Mouse (Mus musculus): ENCODE data around the gene Krtcap2. TPM values are rescaled to one million over a fixed set of nuclear protein-coding genes. Genes with fewer than 3 reads are reported as not detected.

Gene Krtcap2
- polyA plus RNA-seq, 1 experiment from 2014 or later: 332 TPM

DNA sequence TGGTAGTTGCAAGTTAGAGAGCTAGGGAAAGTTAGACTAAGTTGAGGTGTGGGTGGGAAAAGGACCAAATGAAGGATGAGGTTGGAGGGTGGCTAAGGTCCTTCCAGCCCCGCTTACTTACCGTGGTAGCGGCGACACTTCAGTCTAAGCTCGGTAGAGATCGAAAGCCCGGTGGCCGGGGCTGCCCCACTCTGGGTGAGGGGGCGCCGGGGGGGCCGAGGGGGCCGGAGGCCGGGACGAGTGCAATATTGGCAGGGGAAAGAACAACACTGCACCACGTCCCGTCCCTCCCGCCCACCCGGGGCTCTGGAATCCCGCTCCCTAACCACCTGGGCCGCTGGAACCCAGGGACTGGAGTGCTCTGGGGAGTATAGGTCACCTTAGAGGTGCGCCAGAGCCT is 18.9 kb upstream of the Krtcap2 start, which contains the start of gene Mtx1:
Mtx1 (minus strand) TSS at position 189 of the 400 bp plus-strand sequence.
- Histone ChIP-seq H3K9me3 (no peaks in the 10 kb centered on the region), H3K27ac (peak within 1 kb of the TSS; percentile 88), H3K4me3 (peak within 1 kb of the TSS; percentile 46), H3K4me1 (peaks cover 41% of the 10 kb centered on the region), H3K4me2 (replicated peaks) (peak within 1 kb of the TSS; percentile 85), H3K36me3 (peaks cover 32% of the 10 kb centered on the region), H3K27me3 (peaks cover 23% of the 10 kb centered on the region), H3K9ac (peak within 1 kb of the TSS; percentile 64)
- 3% methylated on average over 21 of the region's 21 CpGs for WGBS
- ATAC-seq (ENCODE audit: low FRiP score, low read depth): no peak; the same call in 1 of the 2 replicates

DNA sequence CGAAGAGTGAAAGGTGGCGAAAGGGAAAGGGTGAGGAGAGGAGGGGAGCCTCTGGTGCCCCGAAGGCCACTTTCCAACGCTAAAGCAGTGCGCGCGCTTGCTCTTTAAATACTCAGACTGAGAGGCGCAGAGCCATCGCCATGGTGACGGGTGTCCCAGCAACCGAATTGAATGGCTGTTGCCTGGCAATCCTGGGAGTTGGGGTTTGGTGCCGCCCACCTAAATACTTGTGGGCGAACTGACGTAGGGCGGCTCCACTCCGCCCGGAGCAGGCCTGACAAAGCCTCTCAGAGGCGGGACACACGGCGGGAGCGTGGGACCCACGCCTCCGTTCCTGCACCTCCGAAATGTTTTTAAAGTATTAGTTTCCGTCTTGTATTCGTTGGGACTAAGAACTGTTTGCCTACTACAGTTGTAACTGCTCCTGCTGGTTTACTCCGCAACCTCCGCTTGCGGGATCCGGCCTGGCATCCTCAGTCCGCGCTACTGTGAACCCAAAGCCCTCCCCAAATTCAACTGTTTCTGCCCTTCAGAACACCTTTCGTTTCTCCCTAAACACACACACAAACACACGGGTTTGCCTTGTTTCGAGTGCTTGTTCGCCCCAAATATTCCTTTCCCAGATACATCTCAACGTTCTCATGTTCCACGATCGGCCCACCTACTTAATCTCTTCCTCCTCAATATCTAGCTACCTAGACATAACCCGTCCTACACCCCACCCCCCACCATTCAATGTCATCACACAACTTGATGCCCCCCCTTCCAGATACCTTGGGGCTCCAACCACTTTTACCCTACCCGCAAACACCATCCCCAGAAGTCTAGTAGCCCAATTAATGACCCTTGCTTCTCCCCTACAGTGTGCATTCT is 18.2 kb upstream of the Krtcap2 start:
- H3K36me3 ChIP-seq: peaks cover 31% of the 10 kb centered on the region
- peak overlapping the region; percentile 85 for H3K4me2 ChIP-seq (replicated peaks)
- peaks cover 25% of the 10 kb centered on the region for H3K27me3 ChIP-seq
- H3K27ac ChIP-seq: peak overlapping the region; percentile 88
- peak overlapping the region; percentile 64 for H3K9ac ChIP-seq
- 3% methylated on average over 41 of the region's 41 CpGs for WGBS
- H3K4me3 ChIP-seq: peak overlapping the region; percentile 46
- ATAC-seq (ENCODE audit: low FRiP score, low read depth): peak; percentile 93
- H3K9me3 ChIP-seq: no peaks in the 10 kb centered on the region
- peaks cover 41% of the 10 kb centered on the region for H3K4me1 ChIP-seq

DNA sequence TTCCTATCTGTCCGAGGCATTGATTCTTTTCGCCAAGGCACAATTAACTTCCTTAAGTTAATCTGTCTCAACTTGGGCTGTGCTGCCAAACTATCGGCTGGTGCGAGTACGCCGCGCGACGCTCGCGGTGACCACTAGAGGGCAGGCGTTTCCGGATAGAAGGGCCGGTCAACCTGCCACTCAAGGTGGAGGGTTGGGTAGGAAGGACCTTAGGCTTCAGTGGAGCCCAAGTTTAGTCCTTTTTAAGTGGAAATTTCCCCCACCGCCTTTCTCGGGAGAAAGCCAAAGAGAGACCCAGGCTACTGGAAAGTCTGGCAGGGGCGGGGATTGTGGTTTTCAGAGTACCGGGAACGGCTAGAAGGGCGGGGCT is 17.6 kb upstream of the Krtcap2 start:
- 0% methylated on average over 20 of the region's 20 CpGs for WGBS
- Histone ChIP-seq H3K4me2 (replicated peaks) (peak overlapping the region; percentile 85), H3K4me1 (peaks cover 41% of the 10 kb centered on the region), H3K27me3 (peaks cover 25% of the 10 kb centered on the region), H3K36me3 (peaks cover 25% of the 10 kb centered on the region), H3K27ac (peak overlapping the region; percentile 88; the same call in 1 of the 2 replicates), H3K9ac (peak overlapping the region; percentile 64), H3K4me3 (peak overlapping the region; percentile 46), H3K9me3 (no peaks in the 10 kb centered on the region)
- ATAC-seq (ENCODE audit: low FRiP score, low read depth): peak; percentile 54; the same call in 1 of the 2 replicates

DNA sequence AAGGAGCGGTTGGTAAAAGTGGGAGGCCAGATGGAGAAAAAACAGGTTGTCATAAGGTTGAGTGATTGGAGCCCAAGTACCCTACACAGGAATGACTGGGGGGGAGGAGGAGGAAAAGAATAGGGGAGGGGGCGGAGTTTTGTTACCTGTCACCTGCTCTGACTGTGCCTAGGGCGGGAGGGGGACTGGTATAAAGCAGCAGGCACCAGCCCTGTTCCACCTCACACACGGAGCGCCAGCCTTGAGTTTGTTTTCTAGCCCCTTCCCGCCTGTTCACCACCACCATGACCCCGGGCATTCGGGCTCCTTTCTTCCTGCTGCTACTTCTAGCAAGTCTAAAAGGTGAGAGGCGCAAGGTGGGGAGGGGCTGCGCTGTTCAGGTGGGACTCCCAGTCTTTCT is 16.9 kb upstream of the Krtcap2 start, which contains the start of gene Muc1:
Muc1 (plus strand) TSS at position 222 of the 400 bp plus-strand sequence.
- H3K36me3 ChIP-seq: peaks cover 20% of the 10 kb centered on the region
- H3K4me1 ChIP-seq: peaks cover 41% of the 10 kb centered on the region
- peak within 1 kb of the TSS; percentile 46 for H3K4me3 ChIP-seq
- peak within 1 kb of the TSS; percentile 85 for H3K4me2 ChIP-seq (replicated peaks)
- WGBS: 31% methylated on average over 10 of the region's 10 CpGs
- no peak for ATAC-seq (ENCODE audit: low FRiP score, low read depth)
- H3K27me3 ChIP-seq: peaks cover 25% of the 10 kb centered on the region
- no peaks in the 10 kb centered on the region for H3K9me3 ChIP-seq
- H3K27ac ChIP-seq: peak within 1 kb of the TSS; percentile 88; the same call in 1 of the 2 replicates
- H3K9ac ChIP-seq: peak within 1 kb of the TSS; percentile 64

DNA sequence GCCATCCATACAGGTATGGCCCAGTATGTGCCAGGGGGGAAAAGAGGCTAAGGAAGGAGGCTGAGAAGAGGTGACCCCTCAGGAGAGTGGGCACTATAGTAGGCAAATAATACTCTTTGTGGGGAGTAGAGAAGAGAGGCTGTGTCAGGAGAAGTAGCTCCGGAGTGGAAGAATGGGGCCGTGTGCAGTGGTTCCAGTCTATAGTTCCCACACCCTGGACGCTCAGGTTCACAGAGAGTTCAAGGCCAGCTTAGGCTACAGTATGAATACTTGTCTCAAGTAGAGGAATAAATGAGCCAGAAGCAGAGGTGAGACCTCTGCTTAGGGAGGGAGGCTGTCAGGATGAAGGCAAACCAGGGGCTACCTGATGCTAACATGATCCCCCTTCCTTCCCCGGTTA is 16.5 kb upstream of the Krtcap2 start:
- no peak overlapping the region for H3K27ac ChIP-seq
- 58% methylated on average over 4 of the region's 4 CpGs for WGBS
- no peaks in the 10 kb centered on the region for H3K9me3 ChIP-seq
- H3K9ac ChIP-seq: no peak overlapping the region
- H3K4me2 ChIP-seq (replicated peaks): peak overlapping the region; percentile 85
- H3K4me3 ChIP-seq: no peak overlapping the region
- H3K27me3 ChIP-seq: peaks cover 25% of the 10 kb centered on the region
- H3K4me1 ChIP-seq: peaks cover 41% of the 10 kb centered on the region
- ATAC-seq (ENCODE audit: low FRiP score, low read depth): no peak
- H3K36me3 ChIP-seq: peaks cover 21% of the 10 kb centered on the region

DNA sequence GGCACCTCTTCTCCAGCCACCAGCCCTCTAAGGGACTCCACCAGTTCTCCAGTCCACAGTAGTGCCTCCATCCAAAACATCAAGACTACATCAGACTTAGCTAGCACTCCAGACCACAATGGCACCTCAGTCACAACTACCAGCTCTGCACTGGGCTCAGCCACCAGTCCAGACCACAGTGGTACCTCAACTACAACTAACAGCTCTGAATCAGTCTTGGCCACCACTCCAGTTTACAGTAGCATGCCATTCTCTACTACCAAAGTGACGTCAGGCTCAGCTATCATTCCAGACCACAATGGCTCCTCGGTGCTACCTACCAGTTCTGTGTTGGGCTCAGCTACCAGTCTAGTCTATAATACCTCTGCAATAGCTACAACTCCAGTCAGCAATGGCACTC is 15.2 kb upstream of the Krtcap2 start:
- Histone ChIP-seq H3K27me3 (peaks cover 25% of the 10 kb centered on the region), H3K27ac (no peak overlapping the region), H3K4me1 (peaks cover 34% of the 10 kb centered on the region), H3K9ac (no peak overlapping the region), H3K4me3 (no peak overlapping the region), H3K4me2 (replicated peaks) (no peak overlapping the region), H3K9me3 (no peaks in the 10 kb centered on the region), H3K36me3 (peaks cover 20% of the 10 kb centered on the region)
- ATAC-seq (ENCODE audit: low FRiP score, low read depth): no peak
- 84% methylated on average over 2 of the region's 2 CpGs for WGBS

DNA sequence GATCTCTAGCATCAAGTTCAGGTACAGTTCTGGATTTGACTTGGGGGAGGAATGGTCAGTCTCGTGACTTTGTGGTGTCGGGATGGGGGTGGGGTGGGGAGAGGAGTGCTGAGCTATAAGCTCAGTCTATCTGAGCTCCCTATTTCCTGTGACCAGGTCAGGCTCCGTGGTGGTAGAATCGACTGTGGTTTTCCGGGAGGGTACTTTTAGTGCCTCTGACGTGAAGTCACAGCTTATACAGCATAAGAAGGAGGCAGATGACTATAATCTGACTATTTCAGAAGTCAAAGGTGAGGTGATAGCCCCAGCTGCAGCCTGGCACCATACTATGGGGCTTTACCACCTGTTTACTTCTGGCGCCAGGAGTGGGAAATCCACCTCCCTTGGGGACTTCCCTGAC is 14.4 kb upstream of the Krtcap2 start:
- H3K9me3 ChIP-seq: no peaks in the 10 kb centered on the region
- H3K36me3 ChIP-seq: peaks cover 26% of the 10 kb centered on the region
- WGBS: 58% methylated on average over 7 of the region's 7 CpGs
- no peak overlapping the region for H3K27ac ChIP-seq
- H3K9ac ChIP-seq: no peak overlapping the region
- ATAC-seq (ENCODE audit: low FRiP score, low read depth): no peak
- H3K4me1 ChIP-seq: peaks cover 26% of the 10 kb centered on the region
- no peak overlapping the region for H3K4me3 ChIP-seq
- peaks cover 25% of the 10 kb centered on the region for H3K27me3 ChIP-seq
- no peak overlapping the region for H3K4me2 ChIP-seq (replicated peaks)

DNA sequence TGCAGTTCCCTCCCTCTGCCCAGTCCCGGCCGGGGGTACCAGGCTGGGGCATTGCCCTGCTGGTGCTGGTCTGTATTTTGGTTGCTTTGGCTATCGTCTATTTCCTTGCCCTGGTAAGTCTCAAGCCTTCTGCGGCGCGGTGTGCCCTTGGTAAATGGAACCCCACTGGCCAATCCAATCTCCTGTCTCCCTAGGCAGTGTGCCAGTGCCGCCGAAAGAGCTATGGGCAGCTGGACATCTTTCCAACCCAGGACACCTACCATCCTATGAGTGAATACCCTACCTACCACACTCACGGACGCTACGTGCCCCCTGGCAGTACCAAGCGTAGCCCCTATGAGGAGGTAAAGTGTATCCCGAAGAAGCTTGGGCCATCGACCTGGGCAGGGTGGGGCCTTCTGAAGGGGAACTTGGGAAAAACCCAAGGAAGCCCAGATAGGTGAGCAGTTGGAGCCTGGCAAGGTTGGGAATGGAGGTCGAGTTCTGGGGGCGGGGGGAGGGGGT is 13.9 kb upstream of the Krtcap2 start:
- Histone ChIP-seq H3K4me3 (no peak overlapping the region), H3K27ac (no peak overlapping the region), H3K4me1 (peaks cover 22% of the 10 kb centered on the region), H3K27me3 (peaks cover 25% of the 10 kb centered on the region), H3K9me3 (no peaks in the 10 kb centered on the region), H3K36me3 (peaks cover 31% of the 10 kb centered on the region), H3K4me2 (replicated peaks) (no peak overlapping the region), H3K9ac (no peak overlapping the region)
- ATAC-seq (ENCODE audit: low FRiP score, low read depth): no peak
- WGBS: 74% methylated on average over 16 of the region's 16 CpGs

DNA sequence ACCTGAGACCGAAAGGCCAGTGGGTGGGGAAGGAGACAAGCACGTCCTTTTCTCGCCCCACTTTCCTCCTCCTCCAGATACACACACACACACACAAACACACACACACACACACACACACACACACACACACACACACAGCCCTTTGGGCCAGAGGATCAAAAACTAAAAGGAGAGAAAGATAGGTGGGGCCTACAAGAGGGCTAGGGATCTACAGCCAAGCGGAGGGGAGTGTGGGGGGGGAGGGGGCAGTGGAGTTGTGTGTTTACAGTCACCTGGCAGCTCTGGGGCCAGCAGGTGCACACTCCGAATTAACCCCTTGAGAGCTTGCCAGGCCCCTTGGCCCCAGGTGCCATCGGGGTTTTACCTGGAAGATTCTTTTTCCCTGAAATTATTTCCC is 13.2 kb upstream of the Krtcap2 start:
- Histone ChIP-seq H3K27ac (no peak overlapping the region), H3K27me3 (peaks cover 25% of the 10 kb centered on the region), H3K4me1 (peaks cover 15% of the 10 kb centered on the region), H3K4me3 (no peak overlapping the region), H3K4me2 (replicated peaks) (no peak overlapping the region), H3K9me3 (no peaks in the 10 kb centered on the region), H3K36me3 (peaks cover 37% of the 10 kb centered on the region), H3K9ac (no peak overlapping the region)
- ATAC-seq (ENCODE audit: low FRiP score, low read depth): no peak
- WGBS: 54% methylated on average over 6 of the region's 6 CpGs

DNA sequence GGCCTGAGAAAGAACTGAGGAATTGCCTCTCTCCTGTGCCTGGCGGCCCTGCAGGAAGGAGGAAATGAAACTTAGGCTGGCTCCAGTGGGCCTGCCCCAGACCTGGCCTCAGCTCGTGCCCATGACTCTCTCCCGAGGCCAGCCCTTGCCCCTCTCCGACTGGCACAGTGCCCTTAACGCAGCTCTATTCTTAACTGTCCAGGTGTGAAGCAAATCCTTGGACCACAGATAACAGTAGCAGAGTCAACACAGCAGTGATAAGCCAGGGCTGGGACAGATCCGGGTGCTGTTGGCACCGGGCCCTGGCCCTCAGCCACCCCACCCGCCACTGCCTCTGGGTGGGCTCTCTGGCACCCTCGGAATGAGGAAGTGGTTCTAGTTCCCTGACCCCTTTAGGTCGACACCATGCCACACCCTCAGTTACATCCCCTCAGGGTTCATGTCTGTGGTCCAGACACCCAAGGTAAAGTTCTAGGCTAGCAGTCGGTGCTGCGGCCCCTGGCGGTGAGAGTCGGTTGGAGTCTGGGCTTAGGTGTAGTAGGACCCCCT is 12.1 kb upstream of the Krtcap2 start:
- peaks cover 8% of the 10 kb centered on the region; the same call in 1 of the 2 replicates for H3K4me1 ChIP-seq
- H3K4me2 ChIP-seq (replicated peaks): no peak overlapping the region
- no peak overlapping the region for H3K9ac ChIP-seq
- no peak overlapping the region for H3K27ac ChIP-seq
- no peak for ATAC-seq (ENCODE audit: low FRiP score, low read depth)
- peaks cover 46% of the 10 kb centered on the region for H3K36me3 ChIP-seq
- H3K4me3 ChIP-seq: no peak overlapping the region
- 79% methylated on average over 14 of the region's 14 CpGs for WGBS
- peaks cover 25% of the 10 kb centered on the region for H3K27me3 ChIP-seq
- H3K9me3 ChIP-seq: no peaks in the 10 kb centered on the region

DNA sequence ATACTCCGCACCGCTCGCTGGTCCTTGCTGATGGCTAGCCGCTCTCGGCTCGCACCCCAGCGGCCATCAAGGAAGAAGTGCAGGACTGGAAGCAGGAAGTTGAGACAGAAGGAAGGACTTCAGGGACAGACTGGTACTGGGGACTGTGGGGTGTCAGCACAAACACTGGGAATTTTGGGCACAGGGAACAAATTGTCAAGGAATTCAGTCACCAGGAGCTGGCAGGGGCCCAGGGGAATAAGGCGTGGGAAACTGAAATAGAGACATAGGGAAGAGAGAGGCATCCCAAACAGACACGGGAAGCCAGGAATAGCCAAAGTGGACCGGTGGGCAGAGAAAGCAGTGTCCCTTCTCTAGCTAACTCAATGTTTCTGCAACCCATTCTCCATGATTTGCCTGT is 9.2 kb upstream of the Krtcap2 start:
- H3K27ac ChIP-seq: no peak overlapping the region
- peaks cover 4% of the 10 kb centered on the region for H3K27me3 ChIP-seq
- no peak overlapping the region for H3K4me2 ChIP-seq (replicated peaks)
- no peaks in the 10 kb centered on the region for H3K4me1 ChIP-seq
- H3K4me3 ChIP-seq: no peak overlapping the region
- ATAC-seq (ENCODE audit: low FRiP score, low read depth): no peak
- peaks cover 68% of the 10 kb centered on the region for H3K36me3 ChIP-seq
- H3K9ac ChIP-seq: no peak overlapping the region
- H3K9me3 ChIP-seq: no peaks in the 10 kb centered on the region
- WGBS: 88% methylated on average over 10 of the region's 10 CpGs

DNA sequence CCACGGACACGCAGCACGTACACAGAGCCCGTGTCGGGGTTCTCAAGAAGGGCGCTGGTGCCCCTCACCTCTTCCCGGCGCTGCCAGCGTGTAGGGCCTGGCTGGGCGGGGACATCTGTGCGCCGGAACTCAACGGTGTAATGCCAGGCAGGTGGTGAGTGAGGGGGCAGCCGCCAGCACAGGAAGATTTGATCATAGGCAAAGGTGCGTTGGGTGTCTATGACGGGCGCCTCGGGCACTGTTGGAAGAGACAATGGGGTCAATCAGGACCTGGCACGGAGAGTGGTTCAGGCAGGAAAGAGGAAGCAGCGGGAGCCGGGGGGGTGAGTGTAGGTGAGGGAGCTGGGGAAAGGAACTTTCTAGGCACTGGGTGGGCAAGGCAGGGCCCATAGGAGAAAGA is 8.1 kb upstream of the Krtcap2 start:
- Histone ChIP-seq H3K4me2 (replicated peaks) (no peak overlapping the region), H3K27ac (no peak overlapping the region), H3K4me1 (no peaks in the 10 kb centered on the region), H3K27me3 (no peaks in the 10 kb centered on the region), H3K9me3 (no peaks in the 10 kb centered on the region), H3K4me3 (no peak overlapping the region), H3K36me3 (peaks cover 77% of the 10 kb centered on the region), H3K9ac (no peak overlapping the region)
- ATAC-seq (ENCODE audit: low FRiP score, low read depth): no peak
- WGBS: 92% methylated on average over 21 of the region's 21 CpGs
